Mouse (Mus musculus): ENCODE measurements around the gene Tldc1.

DNA sequence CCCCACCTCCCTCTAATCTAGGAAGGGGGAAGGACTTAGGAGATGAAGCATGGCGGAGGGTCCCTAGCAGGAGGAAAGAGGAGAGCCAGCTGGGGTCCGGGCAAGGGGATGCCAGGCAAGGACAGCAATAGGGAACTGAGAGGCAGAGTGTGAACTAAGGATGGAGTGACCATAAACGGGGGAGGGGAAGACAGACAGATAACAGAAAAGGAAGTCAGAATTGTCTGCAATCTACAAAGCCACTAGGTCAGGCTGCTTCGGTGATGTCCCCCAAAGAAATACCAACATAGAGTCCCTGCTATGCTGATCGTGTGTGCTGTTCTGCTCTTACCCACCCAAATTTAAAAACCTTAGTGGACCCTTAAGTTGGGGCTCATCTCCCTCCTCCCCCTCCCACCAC, 48.8 kb upstream of the Tldc1 start:
- TF ChIP-seq POLR2A (IDR thresholded peaks at IDR 0.05; ENCODE audit: low read depth, low read length), result no peak
- no peak for TF ChIP-seq CTCF (IDR thresholded peaks at IDR 0.05; ENCODE audit: extremely low read depth, insufficient read length, insufficient replicate concordance, low read depth, low read length)
